Mouse (Mus musculus): Measurements from ENCODE around the gene Fgd3. TPM values are rescaled to one million over a fixed set of nuclear protein-coding genes. Genes with fewer than 3 reads are reported as not detected.

Gene Fgd3
- polyA plus RNA-seq, 1 experiment = 13.7 TPM

DNA sequence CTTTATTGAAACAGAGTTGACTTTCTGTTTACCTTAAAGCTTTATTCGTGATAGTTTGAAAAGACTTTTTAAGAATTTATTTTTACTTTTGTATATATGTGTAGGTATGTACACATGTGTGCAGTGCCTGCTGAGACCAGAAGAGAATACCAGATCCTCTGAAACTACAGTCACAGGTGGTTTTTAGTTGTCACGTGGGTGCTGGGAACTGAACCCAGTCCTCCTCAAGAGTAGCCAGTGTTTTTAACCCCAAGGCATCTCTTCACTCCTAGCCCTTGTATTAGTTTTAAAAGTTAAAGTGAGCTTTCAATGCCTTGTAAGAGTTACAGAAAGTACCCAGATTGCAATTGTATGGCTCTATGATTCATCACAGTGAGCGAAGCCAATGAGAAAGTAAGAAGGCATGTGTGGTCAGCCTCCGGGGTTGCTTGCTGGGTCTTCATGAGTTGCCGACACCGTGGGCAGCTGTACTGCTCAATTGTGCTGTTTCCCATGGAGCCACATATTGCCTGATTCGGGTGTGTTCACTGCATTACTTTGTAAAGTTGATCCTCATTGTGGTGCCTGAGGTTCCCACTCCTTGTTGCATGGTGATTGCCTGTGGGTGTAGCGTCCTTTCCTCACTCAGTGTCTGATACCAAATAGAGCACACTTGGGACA, 37.4 kb upstream of the Fgd3 start:
- 96% methylated on average over 8 of the region's 8 CpGs for WGBS
- peak in 1 of 2 experiments; percentile 3 for DNase-seq
- no peaks in the 10 kb centered on the region for H3K27me3 ChIP-seq (ENCODE audit: control insufficient read depth, insufficient read depth, low read length)
- no peak overlapping the region for H3K27ac ChIP-seq (ENCODE audit: insufficient read depth, low read length)
- no peak overlapping the region for H3K4me3 ChIP-seq (replicated peaks; ENCODE audit: insufficient read depth, low read depth, low read length)
- peaks cover 25% of the 10 kb centered on the region for H3K4me1 ChIP-seq (ENCODE audit: control insufficient read depth, insufficient read depth, low read length)
- no peak for TF ChIP-seq POLR2A (IDR thresholded peaks at IDR 0.05; ENCODE audit: borderline replicate concordance, insufficient read depth, low read length)
- no peak for TF ChIP-seq CTCF (IDR thresholded peaks at IDR 0.05; ENCODE audit: borderline replicate concordance, insufficient read depth, low read depth, low read length)

DNA sequence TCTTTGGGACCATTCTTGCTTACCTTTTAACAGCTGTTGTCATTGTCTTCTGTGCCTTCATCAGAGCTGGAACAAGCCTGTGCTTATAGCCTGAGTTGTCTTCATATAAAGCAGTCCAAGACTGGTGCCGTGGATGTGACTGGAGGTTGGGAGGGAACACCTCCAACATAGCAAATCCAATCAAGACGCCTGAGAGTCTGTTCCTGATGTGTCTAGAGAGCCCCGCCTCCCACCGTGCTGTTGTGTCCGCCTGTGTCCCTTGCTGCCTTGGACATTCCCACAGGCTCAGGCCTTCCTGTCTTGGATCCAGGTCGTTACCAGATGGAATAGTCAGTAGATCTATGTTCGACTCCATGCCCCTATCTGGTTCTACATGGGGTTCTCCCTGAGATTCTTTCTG, 36.0 kb upstream of the Fgd3 start:
- DNase-seq = peak in 1 of 2 experiments; percentile 12
- WGBS = 64% methylated on average over 7 of the region's 7 CpGs
- Histone ChIP-seq H3K27ac (ENCODE audit: insufficient read depth, low read length) (no peak overlapping the region), H3K27me3 (ENCODE audit: control insufficient read depth, insufficient read depth, low read length) (no peaks in the 10 kb centered on the region), H3K4me3 (replicated peaks; ENCODE audit: insufficient read depth, low read depth, low read length) (no peak overlapping the region), H3K4me1 (ENCODE audit: control insufficient read depth, insufficient read depth, low read length) (peaks cover 26% of the 10 kb centered on the region)
- no peak for TF ChIP-seq POLR2A (IDR thresholded peaks at IDR 0.05; ENCODE audit: borderline replicate concordance, insufficient read depth, low read length)

DNA sequence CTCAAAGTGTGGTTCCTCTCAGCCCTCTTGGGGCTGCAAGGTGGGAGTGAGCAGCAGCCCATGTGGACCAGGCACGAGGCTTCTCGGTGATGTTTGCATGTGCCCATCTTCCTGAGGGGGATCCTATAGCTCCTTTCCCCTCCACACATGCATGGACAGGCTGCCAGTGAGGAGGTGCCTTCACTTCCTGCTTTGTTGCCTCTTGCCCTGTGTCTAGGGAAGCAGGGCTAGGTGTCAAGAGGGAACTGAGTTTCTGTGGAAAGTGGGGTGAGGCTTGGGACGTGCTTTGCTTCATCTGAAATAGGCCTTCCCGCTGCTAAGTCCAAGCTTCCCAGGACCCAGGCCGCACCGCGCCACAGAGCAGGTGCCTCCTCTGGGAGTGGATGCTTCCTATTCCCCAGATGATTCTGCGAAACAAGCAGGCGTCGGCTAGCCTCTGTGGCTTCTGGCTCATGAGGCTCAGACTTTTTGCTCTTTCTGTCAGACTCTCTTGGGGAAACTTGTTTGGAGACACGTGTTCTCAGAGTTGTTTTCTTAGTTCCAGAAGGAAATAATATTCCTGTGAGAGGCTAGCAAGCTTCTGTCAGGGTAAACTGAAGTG, 35.5 kb upstream of the Fgd3 start:
- DNase-seq = no peak
- H3K4me3 ChIP-seq (replicated peaks; ENCODE audit: insufficient read depth, low read depth, low read length) = no peak overlapping the region
- H3K4me1 ChIP-seq (ENCODE audit: control insufficient read depth, insufficient read depth, low read length) = peaks cover 22% of the 10 kb centered on the region
- no peak overlapping the region for H3K27ac ChIP-seq (ENCODE audit: insufficient read depth, low read length)
- H3K27me3 ChIP-seq (ENCODE audit: control insufficient read depth, insufficient read depth, low read length) = no peaks in the 10 kb centered on the region
- TF ChIP-seq CTCF (IDR thresholded peaks at IDR 0.05; ENCODE audit: borderline replicate concordance, insufficient read depth, low read depth, low read length) = no peak
- TF ChIP-seq POLR2A (IDR thresholded peaks at IDR 0.05; ENCODE audit: borderline replicate concordance, insufficient read depth, low read length) = no peak
- WGBS = 82% methylated on average over 11 of the region's 11 CpGs

DNA sequence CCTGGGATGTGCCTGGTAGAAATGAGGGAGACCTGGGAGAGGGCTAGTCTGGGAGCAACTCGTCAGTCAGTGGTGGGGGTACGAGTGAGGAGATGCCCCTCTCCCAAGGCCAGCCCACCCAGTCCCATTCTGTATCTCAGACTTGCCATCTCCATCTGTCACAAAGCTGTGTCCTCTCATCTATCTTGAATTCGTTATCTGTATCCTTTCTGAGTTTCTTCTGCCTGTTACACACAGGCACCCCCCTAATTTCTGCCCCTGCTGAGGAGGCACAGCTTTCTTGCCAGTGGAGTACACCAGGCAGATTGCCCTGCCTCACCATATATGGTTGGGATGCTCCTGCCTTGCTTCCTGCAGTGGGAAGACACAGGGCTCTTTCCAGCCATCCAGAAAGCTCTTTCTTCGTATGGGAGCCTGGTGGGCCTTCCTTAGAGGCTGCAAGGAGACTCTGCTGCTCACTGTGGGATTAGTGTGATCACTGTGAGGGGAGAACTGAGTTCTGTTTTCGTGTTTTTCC, 33.9 kb upstream of the Fgd3 start:
- no peak for TF ChIP-seq CTCF (IDR thresholded peaks at IDR 0.05; ENCODE audit: borderline replicate concordance, insufficient read depth, low read depth, low read length)
- TF ChIP-seq POLR2A (IDR thresholded peaks at IDR 0.05; ENCODE audit: borderline replicate concordance, insufficient read depth, low read length) = no peak
- DNase-seq = peak; percentile 45 to 58
- Histone ChIP-seq H3K27ac (ENCODE audit: insufficient read depth, low read length) (no peak overlapping the region), H3K27me3 (ENCODE audit: control insufficient read depth, insufficient read depth, low read length) (no peaks in the 10 kb centered on the region), H3K4me1 (ENCODE audit: control insufficient read depth, insufficient read depth, low read length) (peaks cover 26% of the 10 kb centered on the region), H3K4me3 (replicated peaks; ENCODE audit: insufficient read depth, low read depth, low read length) (no peak overlapping the region)
- WGBS = 24% methylated on average over 5 of the region's 5 CpGs

DNA sequence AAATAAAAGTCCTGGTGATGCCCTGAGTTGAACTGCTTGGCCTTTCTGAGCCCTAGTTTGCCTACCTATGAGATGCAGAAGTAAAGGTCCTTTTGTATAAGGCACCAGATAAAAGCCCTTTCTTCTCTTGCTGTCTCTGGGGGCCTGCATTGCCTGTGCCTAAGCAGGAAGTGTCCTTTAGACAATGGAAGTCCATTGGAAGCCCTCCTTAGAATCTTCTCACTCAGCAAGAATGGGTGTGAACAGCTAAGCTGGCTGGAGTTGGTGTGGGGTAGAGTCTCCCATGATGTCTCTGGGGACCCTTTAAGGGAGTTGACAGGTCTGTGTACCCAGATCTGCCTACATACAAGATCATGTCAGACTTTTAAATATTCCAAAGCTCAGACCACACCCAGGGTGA, 33.3 kb upstream of the Fgd3 start:
- H3K27me3 ChIP-seq (ENCODE audit: control insufficient read depth, insufficient read depth, low read length) = no peaks in the 10 kb centered on the region
- H3K4me3 ChIP-seq (replicated peaks; ENCODE audit: insufficient read depth, low read depth, low read length) = no peak overlapping the region
- no peak for DNase-seq
- no peak overlapping the region for H3K27ac ChIP-seq (ENCODE audit: insufficient read depth, low read length)
- TF ChIP-seq CTCF (IDR thresholded peaks at IDR 0.05; ENCODE audit: borderline replicate concordance, insufficient read depth, low read depth, low read length) (no peak), POLR2A (IDR thresholded peaks at IDR 0.05; ENCODE audit: borderline replicate concordance, insufficient read depth, low read length) (no peak)
- H3K4me1 ChIP-seq (ENCODE audit: control insufficient read depth, insufficient read depth, low read length) = peaks cover 29% of the 10 kb centered on the region

DNA sequence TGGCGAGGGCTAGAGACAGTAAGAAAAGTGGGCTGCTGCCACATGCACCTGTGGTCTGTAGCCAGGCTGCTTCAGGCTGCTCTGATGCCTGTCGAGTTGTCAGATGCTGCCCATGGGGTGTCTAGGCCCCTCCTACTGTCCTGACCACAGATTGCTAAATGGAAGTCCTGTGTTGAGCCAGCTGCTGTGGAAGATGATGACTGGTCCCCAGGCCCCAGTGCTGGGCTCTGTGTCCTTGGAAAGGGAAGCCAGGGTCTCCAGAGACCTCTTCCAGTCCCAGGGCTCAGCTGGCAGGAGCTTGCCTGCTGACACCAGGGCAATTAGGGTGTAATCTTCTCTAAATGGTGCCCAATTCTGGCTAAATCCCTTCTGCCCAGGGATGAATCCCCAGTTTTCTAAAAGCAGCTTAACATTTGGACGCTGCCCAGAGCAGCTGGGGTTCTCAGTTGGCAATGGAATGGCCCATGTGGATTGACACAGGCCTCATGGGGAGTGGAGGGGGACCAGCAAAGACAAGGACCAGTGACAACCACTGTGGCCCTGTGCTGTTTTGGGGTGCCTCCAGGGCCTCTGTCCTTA, 32.6 kb upstream of the Fgd3 start:
- H3K27ac ChIP-seq (ENCODE audit: insufficient read depth, low read length) = peak overlapping the region; percentile 38
- no peak overlapping the region for H3K4me3 ChIP-seq (replicated peaks; ENCODE audit: insufficient read depth, low read depth, low read length)
- no peak for TF ChIP-seq CTCF (IDR thresholded peaks at IDR 0.05; ENCODE audit: borderline replicate concordance, insufficient read depth, low read depth, low read length)
- WGBS = 25% methylated on average over 3 of the region's 3 CpGs
- peaks cover 29% of the 10 kb centered on the region for H3K4me1 ChIP-seq (ENCODE audit: control insufficient read depth, insufficient read depth, low read length)
- no peak for DNase-seq
- H3K27me3 ChIP-seq (ENCODE audit: control insufficient read depth, insufficient read depth, low read length) = no peaks in the 10 kb centered on the region

DNA sequence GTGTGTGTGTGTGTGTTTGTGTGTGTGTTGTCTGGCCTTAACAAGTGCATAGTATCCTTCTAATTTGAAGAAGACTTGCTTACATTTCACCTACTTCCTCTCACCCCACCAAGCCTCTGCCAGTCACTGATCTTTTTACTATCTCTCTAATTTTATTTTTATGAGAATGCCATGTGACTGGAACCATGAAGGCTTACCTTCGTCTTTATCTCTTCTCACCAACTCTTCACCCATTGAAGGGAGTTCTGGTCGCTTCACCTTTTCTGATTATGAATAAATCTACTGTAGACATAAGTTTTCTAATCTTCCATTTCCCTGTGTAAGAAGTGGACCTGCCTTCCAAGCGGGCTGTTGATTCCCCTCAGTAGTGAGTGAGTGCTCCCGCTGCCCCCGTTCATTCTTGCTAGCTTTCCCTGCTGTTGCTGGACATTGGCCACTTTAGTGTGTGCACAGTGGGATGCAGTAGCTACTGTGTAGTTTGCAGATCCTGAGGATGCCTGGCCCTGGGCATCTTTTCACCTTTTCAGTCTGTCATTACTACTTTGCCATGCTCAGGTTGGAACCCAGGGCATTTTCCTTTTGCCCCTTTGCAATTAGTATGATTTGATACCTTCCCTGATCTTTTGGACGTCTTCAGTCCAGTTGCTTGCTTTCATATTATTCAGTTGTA, 29.9 kb upstream of the Fgd3 start:
- peaks cover 35% of the 10 kb centered on the region for H3K4me1 ChIP-seq (ENCODE audit: control insufficient read depth, insufficient read depth, low read length)
- H3K4me3 ChIP-seq (replicated peaks; ENCODE audit: insufficient read depth, low read depth, low read length) = no peak overlapping the region
- WGBS = 72% methylated on average over 6 of the region's 6 CpGs
- no peaks in the 10 kb centered on the region for H3K27me3 ChIP-seq (ENCODE audit: control insufficient read depth, insufficient read depth, low read length)
- H3K27ac ChIP-seq (ENCODE audit: insufficient read depth, low read length) = no peak overlapping the region
- DNase-seq = no peak
- TF ChIP-seq CTCF (IDR thresholded peaks at IDR 0.05; ENCODE audit: borderline replicate concordance, insufficient read depth, low read depth, low read length) (no peak), POLR2A (IDR thresholded peaks at IDR 0.05; ENCODE audit: borderline replicate concordance, insufficient read depth, low read length) (no peak)

All from cerebellum, adult 2 months (tissue).